Mouse (Mus musculus) liver (tissue): ENCODE measurements around the gene Sun2.

Experiments used
- DNase-seq: peaks from one replicate; pipeline ENCODE4 v3.0.0-alpha.2; 2020; ENCODE audit warnings: mixed read lengths

Sun2 gene

DNA sequence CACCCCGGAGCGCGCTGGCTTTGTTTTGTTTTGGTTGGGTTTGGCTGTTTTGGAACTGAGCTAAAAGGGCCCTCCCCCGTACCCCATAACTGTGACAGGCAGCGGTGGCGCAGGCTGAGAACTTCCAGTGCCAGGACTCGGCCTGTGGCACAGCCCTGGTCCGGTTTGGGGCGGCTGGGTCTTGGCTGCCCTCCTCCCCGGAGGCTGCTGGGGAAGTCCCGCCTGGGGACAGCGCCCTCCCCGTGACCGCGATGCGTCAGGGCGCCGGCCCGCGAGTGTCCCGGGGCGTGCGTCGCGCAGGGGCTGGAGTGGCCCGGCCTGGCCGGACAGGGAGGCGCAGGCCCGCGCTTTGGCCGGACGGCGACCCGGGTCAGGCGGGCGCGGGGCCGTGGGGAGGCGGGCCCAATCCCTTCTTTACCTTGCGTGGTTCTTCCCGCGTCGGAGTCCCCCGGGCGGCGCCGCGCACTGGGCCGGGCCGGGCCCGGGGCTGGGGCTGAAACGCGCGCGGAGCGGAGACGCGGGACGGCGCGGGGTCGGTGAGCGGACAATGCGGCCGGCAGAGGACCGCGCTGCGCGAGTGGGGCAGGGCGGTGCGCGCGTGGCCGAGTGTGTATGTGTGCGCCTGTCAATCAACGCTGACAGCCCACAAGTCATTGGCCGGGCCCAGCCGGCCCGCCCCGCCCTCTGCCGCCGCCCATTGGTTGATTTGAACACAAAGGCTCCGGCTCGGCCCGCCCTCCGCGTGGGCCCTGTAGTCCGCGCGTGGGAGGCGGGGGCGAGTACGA, at the start of gene Sun2:
Gene Sun2 (minus strand): TSS at position 616 of the 785 bp plus-strand sequence.
- peak; percentile 93 for DNase-seq

- peak; percentile 58 for DNase-seq
Observed at GRCm38 (mm10) chr15:79791502-79791901, 49.2 kb upstream of the Sun2 start.

- no peak for DNase-seq
Observed at GRCm38 (mm10) chr15:79790905-79791304, 48.6 kb upstream of the Sun2 start.

GRCm38 (mm10) chr15:79790111-79790510, 47.8 kb upstream of the Sun2 start:
- DNase-seq = no peak

- DNase-seq = no peak
Observed at GRCm38 (mm10) chr15:79787815-79788214, 45.5 kb upstream of the Sun2 start.

DNA sequence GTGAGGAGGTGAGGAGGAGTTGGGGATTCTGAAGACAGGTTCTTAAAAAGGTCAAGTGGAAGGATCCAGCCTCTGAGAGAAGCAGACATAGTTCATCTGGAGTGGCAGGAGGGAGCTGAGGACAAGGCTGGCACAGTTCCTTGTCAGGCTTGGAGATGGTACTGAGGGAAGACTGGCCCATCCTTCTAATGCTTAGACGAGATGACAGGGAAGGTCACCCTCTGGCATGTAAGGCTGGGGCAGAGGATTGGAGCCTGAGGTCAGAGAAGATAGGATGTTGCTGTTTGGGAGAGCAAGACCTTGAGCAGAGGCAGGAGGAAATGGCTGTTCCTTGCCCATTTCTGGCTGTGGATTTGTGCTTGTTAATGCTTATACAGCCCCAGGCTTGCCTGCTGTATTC, 42.7 kb upstream of the Sun2 start:
- DNase-seq = no peak

- DNase-seq = no peak
Observed at GRCm38 (mm10) chr15:79777749-79778148, 35.4 kb upstream of the Sun2 start, which contains the start of gene Dnal4. Gene Dnal4 (minus strand): TSS chr15:79777849.

DNA sequence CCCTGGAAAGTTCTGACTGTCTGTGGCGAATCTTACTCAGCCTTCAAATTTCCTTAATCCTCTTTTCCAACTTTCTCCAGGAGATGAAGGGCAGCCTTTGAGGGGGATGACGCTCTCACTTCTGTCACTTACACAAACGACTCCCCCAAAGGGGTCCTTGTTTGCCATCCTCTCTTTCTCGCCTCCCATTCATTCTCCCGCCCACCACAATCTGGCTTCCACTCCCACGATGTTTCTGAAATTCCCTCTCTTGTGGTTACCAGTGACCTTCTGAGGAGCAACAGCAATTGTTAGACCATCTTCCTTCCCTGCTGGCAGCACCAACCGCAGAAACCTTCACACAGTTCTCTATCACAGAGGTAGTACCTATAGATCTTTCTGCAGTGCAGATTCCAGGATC, 33.3 kb upstream of the Sun2 start:
- DNase-seq = no peak

- peak; percentile 94 for DNase-seq
Observed at GRCm38 (mm10) chr15:79774117-79775027, 32.0 kb upstream of the Sun2 start.

DNA sequence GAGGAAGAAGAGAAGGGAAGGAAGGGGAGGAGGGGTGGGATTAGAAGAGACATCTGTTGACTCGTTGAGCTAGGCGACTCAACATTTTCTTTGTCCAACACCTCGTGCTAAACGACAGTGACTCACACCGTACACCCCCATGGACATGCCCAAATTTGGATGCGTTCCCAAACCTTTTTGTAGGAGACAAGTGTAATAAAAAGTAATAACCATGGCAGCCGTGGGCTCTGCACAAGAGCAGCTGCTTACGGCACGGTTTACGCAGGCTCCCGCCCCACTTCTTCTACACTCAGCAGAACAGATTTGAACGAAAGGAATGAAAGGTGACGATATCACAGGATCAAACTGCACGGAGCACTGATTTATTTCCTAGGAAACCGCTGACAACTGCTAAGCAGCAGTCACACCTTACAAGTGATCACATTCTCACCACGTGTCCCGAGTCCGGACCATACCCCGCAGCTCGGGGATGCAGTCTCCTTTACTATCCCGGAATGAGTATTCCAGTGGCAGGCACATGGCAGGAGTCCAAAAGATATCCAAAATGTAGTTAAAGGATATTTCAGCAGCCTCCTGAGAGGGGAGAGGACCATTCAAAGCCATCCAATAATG, 28.4 kb upstream of the Sun2 start:
- no peak for DNase-seq

GRCm38 (mm10) chr15:79768302-79768701, 26.0 kb upstream of the Sun2 start:
- DNase-seq = no peak

DNA sequence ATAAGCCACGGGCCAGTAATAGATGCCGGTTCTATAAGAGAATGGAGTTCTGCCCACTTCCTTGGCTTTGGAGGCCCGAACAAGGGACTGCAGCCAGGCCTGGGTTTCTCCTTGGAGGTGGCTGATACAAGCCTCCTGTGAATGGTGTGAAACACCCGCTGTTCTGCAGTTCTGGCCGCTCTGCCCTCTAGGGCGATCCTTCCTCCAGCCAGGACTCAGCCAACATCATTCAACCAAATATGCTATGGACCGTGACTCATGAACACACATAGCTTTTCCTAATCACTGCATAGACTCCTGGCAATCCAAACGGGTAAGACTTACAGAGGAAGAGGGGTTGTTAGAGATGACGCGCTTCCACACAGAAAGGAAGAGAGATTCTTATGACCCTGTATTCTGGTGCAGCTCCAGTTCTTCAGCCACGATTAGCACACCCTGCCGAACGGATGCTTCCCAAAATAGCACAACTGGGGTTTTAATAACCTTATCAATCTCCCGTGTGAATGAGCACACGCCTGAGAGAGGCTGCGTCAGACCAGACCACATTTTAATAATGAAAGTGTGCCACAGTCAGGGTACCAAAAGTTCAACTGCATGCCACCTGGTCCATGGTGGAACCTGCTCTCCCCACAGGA, 25.1 kb upstream of the Sun2 start:
- no peak for DNase-seq

DNA sequence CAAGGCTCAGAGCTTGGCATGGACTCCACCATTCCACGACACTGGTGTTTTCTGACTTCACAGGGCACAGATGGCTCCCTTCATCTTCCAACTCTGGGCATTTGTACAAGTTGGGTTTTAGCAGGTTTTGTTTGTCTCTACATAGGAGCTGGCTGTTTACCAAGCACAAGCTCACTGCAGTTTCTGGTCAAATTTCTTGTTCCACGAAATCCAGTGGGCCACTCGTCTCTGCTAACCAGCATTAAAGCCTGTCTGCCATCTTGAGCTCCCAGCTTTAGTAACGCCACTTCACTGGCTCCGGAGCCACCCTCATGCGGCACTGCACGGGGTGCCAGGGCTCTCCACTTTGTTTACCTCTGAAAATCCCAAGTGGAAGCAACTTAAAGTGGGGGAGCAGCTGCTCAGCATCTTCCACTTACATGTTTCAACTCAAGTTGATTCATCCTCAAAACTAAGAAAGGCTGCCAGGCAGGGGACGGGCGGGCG, 24.3 kb upstream of the Sun2 start:
- DNase-seq = no peak

DNA sequence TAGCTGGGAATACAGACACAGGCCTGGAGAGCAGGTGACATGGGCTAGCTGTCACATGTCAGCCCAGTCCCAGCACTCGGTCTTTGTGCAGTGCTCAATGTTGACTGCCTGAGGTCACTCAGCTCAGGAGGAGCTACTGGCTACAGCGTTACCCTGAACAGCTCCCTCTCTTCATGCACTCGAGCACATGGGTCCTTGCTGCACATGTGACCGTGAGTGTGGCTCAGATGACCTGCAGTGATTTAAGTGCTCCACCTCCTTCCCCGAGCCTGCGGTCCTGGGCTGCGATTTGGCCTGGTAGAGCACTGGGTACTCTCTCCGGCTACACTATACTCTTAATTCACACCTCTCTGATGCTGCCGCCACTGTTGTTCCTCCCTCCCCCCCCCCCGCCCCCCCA, 23.8 kb upstream of the Sun2 start:
- no peak for DNase-seq

DNA sequence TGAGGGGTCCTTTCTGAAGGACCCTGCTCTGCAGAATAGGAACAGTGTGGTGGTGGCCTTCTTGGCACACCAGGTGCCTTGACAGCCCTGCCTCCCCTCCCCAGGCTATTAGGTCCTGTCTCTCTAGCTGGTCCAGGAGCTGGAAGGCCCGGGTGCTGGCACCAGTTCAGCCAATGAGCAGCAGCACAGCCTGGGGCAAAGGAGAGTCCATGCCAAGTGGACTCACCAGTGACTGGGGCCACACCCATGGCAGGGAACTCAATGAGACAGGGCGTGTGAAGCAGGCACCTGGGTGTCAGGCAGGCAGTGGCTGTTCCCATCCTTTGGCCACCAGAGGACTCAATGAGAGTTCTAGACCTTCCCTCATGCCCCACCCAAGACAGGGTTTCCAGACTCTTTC, 23.0 kb upstream of the Sun2 start:
- DNase-seq = no peak

GRCm38 (mm10) chr15:79764539-79765267, 22.4 kb upstream of the Sun2 start:
- no peak for DNase-seq

DNA sequence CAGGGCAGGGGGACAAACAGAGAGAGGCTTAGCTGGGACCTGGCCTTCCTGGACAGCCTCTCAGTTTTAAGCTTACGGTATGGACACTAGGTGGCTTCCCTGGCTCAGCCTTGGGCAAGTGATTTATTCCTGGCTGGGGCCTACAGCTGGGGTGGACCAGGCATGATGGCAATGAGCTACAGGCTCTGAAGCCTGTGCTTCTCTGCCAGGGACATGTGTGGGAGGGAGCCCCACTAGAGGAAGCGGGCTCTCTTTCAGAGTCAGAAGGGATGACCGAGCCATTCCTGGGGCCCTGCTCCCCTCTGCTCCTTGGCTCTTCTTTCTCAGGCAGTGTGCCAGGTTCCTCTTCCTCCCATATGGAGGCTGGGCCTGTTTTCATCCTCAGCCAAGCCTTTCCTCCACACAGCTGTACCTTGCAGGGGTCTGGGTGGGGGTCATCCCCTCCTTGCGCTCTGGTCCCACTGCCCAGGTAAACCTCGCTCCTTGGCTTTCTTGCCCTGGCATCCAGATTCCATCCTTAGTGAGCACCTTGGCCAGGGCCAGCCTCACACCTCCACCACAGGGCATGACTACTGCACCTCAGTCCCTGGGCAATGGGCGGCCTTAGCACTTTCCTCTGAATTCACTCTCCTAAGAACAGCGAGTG, 21.4 kb upstream of the Sun2 start:
- DNase-seq = no peak

GRCm38 (mm10) chr15:79763001-79763400, 20.7 kb upstream of the Sun2 start:
- DNase-seq = no peak

DNA sequence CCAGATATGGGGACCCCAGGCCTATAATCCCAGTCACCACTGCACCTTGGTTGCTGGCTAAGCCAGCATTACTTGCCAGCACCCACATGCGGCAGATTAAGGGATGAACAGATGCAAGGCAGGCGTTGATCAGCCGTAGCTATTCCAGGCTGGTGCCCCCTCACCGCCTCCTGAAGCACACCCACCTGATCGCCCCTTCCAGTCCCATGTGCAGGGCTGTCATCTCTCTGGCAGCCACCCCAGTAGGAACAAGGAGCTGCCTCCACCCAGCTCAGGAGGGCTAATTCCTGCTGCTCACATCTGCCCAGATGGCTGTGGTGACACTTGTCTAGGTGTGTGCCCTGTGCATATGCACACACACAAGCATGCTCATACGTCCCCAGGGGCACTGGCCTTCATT, 18.6 kb upstream of the Sun2 start:
- no peak for DNase-seq

GRCm38 (mm10) chr15:79757118-79757517, 14.8 kb upstream of the Sun2 start:
- DNase-seq = no peak

GRCm38 (mm10) chr15:79755977-79756625, 13.8 kb upstream of the Sun2 start:
- no peak for DNase-seq
